Mouse (Mus musculus) left cerebral cortex, adult 18-20 months (tissue): ENCODE measurements at regions not wholly inside any gene's neighbourhood (a gene's known extent, or its start where the extent isn't known, plus 50 kb on each side); places are given as distances from the start of the nearest gene placed in this dataset.

ENCODE experiments used
- DNase-seq, 2 experiments: peaks; one replicate each; pipeline ENCODE4 v3.0.0; 2021 to 2022; ENCODE audit warnings: low spot score in 2 of 2, mixed read lengths in 1 of 2

- no peak for DNase-seq
Observed at GRCm38 (mm10) chr5:133586492-133586891, 513.0 kb upstream of the Castor2 start.

GRCm38 (mm10) chr5:133585181-133585580 is 514.3 kb upstream of the Castor2 start:
- DNase-seq: peak; percentile 69 to 73

- DNase-seq: no peak
Observed at GRCm38 (mm10) chr5:133576595-133576994, 522.9 kb upstream of the Castor2 start.

- no peak for DNase-seq
Observed at GRCm38 (mm10) chr5:133569096-133569495, 530.4 kb upstream of the Castor2 start.

GRCm38 (mm10) chr5:133566506-133566905 is 533.0 kb upstream of the Castor2 start:
- no peak for DNase-seq

- DNase-seq: no peak
Observed at GRCm38 (mm10) chr5:133550657-133551056, 548.9 kb upstream of the Castor2 start.

- no peak for DNase-seq
Observed at GRCm38 (mm10) chr5:133542217-133542616, 557.3 kb upstream of the Castor2 start.

- peak; percentile 11 to 19 for DNase-seq
Observed at GRCm38 (mm10) chr5:133532678-133533077, 566.8 kb upstream of the Castor2 start.

- DNase-seq: no peak
Observed at GRCm38 (mm10) chr5:133505661-133506060, 593.9 kb upstream of the Castor2 start.

- DNase-seq: peak; percentile 71 to 77
Observed at GRCm38 (mm10) chr5:133487806-133488290, 611.7 kb upstream of the Castor2 start.

- peak in 1 of 2 experiments; percentile 17 for DNase-seq
Observed at GRCm38 (mm10) chr5:133482291-133483086, 617.0 kb upstream of the Castor2 start.

- DNase-seq: no peak
Observed at GRCm38 (mm10) chr5:133479205-133479604, 620.3 kb upstream of the Castor2 start.

- peak; percentile 20 to 41 for DNase-seq
Observed at GRCm38 (mm10) chr5:133453349-133454049, 646.0 kb upstream of the Castor2 start.

GRCm38 (mm10) chr5:133449926-133450325 is 649.6 kb upstream of the Castor2 start:
- no peak for DNase-seq

GRCm38 (mm10) chr5:133400826-133401225 is 698.7 kb upstream of the Castor2 start:
- no peak for DNase-seq

GRCm38 (mm10) chr5:133389896-133390295 is 709.6 kb upstream of the Castor2 start:
- DNase-seq: no peak

GRCm38 (mm10) chr5:133389023-133389840 is 710.3 kb upstream of the Castor2 start:
- no peak for DNase-seq

- DNase-seq: no peak
Observed at GRCm38 (mm10) chr5:133385374-133386349, 713.8 kb upstream of the Castor2 start.

GRCm38 (mm10) chr5:133365771-133366170 is 733.7 kb upstream of the Castor2 start:
- DNase-seq: peak; percentile 68 to 72

GRCm38 (mm10) chr5:133347516-133347915 is 752.0 kb upstream of the Castor2 start:
- no peak for DNase-seq
